Mouse (Mus musculus) cerebellum, adult 2 months (tissue): Measurements from ENCODE around the gene Cherp. TPM values are rescaled to one million over a fixed set of nuclear protein-coding genes. Genes with fewer than 3 reads are reported as not detected.

Experiments
- DNase-seq, 2 experiments: peaks; one replicate each; pipeline ENCODE4 v3.0.0; 2021
- H3K27ac ChIP-seq: fragments of 200-500 bp; 2 replicates; pipeline ENCODE4 v1.5.1; 2012; ENCODE audit warnings: low read length, control low read depth, inconsistent platforms; ENCODE audit not compliant: insufficient read depth
- H3K27me3 ChIP-seq: fragments of 200-500 bp; 2 replicates; pipeline ENCODE4 v1.6.1; 2012; ENCODE audit warnings: inconsistent platforms, mild to moderate bottlenecking, low read length, moderate library complexity; ENCODE audit not compliant: control insufficient read depth, insufficient read depth
- H3K4me1 ChIP-seq: fragments of 200-500 bp; 2 replicates; pipeline ENCODE4 v1.6.1; 2011; ENCODE audit warnings: low read length; ENCODE audit not compliant: control insufficient read depth, insufficient read depth
- H3K4me3 ChIP-seq: fragments of 200-500 bp; replicated peaks from 2 replicates; pipeline ENCODE3; 2011; ENCODE audit warnings: mild to moderate bottlenecking, low read depth, low read length, control low read depth; ENCODE audit not compliant: insufficient read depth
- CTCF ChIP-seq: fragments of 200-500 bp; IDR thresholded peaks from 2 replicates; pipeline ENCODE4 v1.5.1; 2011; ENCODE audit warnings: low read depth, mild to moderate bottlenecking, control low read depth, low read length, moderate library complexity, borderline replicate concordance; ENCODE audit not compliant: insufficient read depth
- POLR2A ChIP-seq: fragments of 200-500 bp; IDR thresholded peaks from 2 replicates; pipeline ENCODE4 v1.6.1; 2011; ENCODE audit warnings: low read length, control low read depth, borderline replicate concordance; ENCODE audit not compliant: insufficient read depth
- WGBS: fragments of 180-500 bp; shearing (Covaris S2); methylation state at CpG from one replicate; pipeline ENCODE4 v1.1.7; 2018; 5-methylcytosine and 5-hydroxymethylcytosine counted together
- polyA plus RNA-seq: library from polyadenylated mRNA; depleted of rRNA; stranded (reverse); fragments of >200 nt; gene quantifications from 2 replicates; pipeline ENCODE4 v1.2.3, GENCODE M21; 2012; rRNA removed

Gene Cherp
- polyA plus RNA-seq: 54.5 and 65.5 TPM in 2 replicates

DNA sequence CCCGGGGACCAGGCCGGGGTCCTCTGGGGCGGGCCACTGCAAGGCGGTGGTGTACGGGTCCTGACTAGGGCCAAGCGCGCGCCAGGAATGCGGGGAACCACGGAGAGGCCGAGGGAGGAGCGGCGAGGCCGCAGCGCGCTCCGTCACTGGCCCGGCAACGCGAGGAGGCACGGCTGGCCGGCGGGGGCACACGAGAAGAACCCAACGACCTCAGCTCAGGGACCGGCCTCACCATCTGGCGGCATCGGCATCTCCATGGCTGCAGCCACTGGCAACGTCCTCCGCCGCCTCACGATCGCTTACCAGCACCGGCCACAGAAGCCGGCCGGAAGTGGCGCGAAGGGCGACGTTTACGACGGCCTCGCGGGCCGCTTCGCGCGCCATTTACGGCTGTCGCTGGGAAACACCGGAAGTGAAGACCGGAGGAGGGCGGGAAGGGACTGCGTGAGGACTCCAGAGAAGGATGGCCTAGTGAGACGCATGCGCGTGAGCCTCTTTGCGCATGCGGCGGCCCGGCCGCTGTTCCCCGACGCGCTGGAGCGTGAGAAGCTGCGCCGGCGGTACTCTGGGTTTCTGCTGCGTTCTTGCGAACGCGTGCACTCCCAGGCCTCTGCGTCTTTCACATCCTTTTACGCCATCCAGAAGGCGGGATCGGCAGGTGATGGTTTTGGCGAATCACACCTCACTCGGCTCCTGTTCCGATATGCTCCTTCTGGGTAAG, at the start of gene Cherp:
Gene Cherp (minus strand): TSS at position 401 of the 721 bp plus-strand sequence.
- Histone ChIP-seq H3K4me1 (peaks cover 8% of the 10 kb centered on the region; the same call in 1 of the 2 replicates), H3K27me3 (no peaks in the 10 kb centered on the region), H3K27ac (peak within 1 kb of the TSS; percentile 79), H3K4me3 (peak within 1 kb of the TSS; percentile 79)
- under 1% methylated on average over 80 of the region's 80 CpGs for WGBS
- peak; percentile 97 to 99 for DNase-seq
- TF ChIP-seq POLR2A (peak; percentile 88), CTCF (no peak)

GRCm38 (mm10) chr8:72521888-72522287, 46.9 kb upstream of the Cherp start:
- Histone ChIP-seq H3K27ac (no peak overlapping the region), H3K4me3 (no peak overlapping the region), H3K27me3 (no peaks in the 10 kb centered on the region), H3K4me1 (no peaks in the 10 kb centered on the region; the same call in 1 of the 2 replicates)
- DNase-seq: no peak
- no peak for TF ChIP-seq POLR2A
- TF ChIP-seq CTCF: no peak

DNA sequence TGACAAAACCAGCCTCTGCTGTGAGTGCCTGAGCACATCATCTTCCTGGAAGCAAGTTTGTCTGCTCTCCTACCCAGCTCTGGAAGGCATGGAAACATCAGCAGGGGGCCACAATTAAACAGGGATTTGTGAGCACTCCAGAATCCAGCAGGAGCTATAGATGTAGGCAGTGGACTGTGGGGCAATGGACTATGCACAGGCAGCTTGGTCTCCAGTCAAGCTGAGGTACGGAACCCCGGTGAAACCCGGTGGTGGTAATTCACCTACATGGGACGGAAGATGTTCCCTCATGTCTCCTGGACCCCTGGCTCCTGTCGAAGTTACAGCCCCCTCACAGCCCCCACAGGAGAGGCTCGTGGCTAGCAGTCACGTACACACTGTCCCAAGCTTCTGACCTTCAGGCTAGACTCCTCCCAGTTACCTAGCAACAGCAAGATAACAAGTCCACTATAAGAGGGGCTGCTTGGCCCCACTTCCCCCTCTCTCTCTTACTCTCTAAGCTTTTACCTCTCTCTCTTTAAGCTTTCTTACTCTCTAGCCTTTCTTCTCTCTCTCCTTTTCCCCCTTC, 42.5 kb upstream of the Cherp start:
- Histone ChIP-seq H3K27ac (no peak overlapping the region), H3K4me3 (no peak overlapping the region), H3K4me1 (peaks cover 10% of the 10 kb centered on the region), H3K27me3 (no peaks in the 10 kb centered on the region)
- 79% methylated on average over 7 of the region's 7 CpGs for WGBS
- TF ChIP-seq CTCF (no peak), POLR2A (no peak)
- DNase-seq: no peak

DNA sequence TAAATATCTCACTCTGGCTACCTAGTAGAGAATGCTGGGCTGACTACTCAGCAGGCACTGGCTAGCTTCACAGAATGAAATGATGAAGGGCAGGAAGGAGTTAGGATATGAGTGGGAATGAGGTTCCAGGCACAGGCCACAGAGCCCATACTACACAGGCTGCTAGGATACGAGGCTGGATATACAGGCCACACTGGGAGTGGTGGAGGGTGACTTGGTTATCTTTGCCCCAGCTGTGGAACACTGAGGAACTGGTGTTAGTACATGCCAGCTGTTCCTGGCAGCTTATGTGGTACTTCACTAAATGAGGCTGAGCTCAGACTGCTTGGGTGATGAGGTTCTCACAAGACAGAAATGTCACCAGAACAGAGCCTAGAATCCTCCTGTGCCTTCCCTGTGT, 38.1 kb upstream of the Cherp start:
- Histone ChIP-seq H3K27me3 (no peaks in the 10 kb centered on the region), H3K4me3 (no peak overlapping the region), H3K27ac (no peak overlapping the region), H3K4me1 (peaks cover 19% of the 10 kb centered on the region)
- 80% methylated on average over 1 of the region's 1 CpGs for WGBS
- no peak for DNase-seq
- no peak for TF ChIP-seq POLR2A
- no peak for TF ChIP-seq CTCF

DNA sequence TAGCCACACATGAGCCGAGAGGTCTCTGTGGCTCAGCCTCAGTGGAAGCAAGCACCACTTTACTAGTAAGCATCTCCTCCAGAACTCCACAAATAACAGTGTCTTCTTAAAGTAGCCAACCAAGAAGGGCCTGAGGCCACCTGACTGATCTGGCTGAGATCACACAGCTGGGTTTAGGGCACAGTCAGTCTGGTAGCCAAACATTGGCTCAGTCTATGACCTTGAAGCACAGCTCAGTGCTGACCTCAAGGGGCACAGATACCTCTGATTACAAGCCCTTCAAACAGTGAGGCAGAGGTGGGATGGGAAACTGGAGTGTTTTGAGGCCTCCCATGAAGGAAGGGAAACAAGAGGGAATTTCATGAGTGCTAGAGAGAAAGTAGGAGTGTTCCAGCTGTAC, 37.6 kb upstream of the Cherp start:
- no peak for TF ChIP-seq CTCF
- no peak for TF ChIP-seq POLR2A
- Histone ChIP-seq H3K27me3 (no peaks in the 10 kb centered on the region), H3K4me3 (no peak overlapping the region), H3K4me1 (peaks cover 24% of the 10 kb centered on the region), H3K27ac (no peak overlapping the region)
- no peak for DNase-seq
- 89% methylated on average over 1 of the region's 1 CpGs for WGBS

- Histone ChIP-seq H3K4me3 (no peak overlapping the region), H3K27me3 (no peaks in the 10 kb centered on the region), H3K4me1 (peaks cover 45% of the 10 kb centered on the region), H3K27ac (no peak overlapping the region)
- DNase-seq: no peak
- TF ChIP-seq POLR2A (no peak), CTCF (no peak)
- WGBS: 28% methylated on average over 1 of the region's 1 CpGs
Observed at GRCm38 (mm10) chr8:72507505-72507904, 32.5 kb upstream of the Cherp start.

- peak; percentile 66 to 75 for DNase-seq
- H3K27ac ChIP-seq: peak overlapping the region; percentile 25; the same call in 1 of the 2 replicates
- no peak for TF ChIP-seq POLR2A
- TF ChIP-seq CTCF: peak; percentile 18; the same call in 1 of the 2 replicates
- no peak overlapping the region for H3K4me3 ChIP-seq
- no peaks in the 10 kb centered on the region for H3K27me3 ChIP-seq
- H3K4me1 ChIP-seq: peaks cover 66% of the 10 kb centered on the region
Observed at GRCm38 (mm10) chr8:72504637-72505314, 29.8 kb upstream of the Cherp start.
